Mouse (Mus musculus): ENCODE results near the gene Grk1. TPM values are rescaled to one million over a fixed set of nuclear protein-coding genes. Genes with fewer than 3 reads are reported as not detected.

Grk1 gene
- polyA plus RNA-seq, 1 experiment from 2014 or later, result not detected

DNA sequence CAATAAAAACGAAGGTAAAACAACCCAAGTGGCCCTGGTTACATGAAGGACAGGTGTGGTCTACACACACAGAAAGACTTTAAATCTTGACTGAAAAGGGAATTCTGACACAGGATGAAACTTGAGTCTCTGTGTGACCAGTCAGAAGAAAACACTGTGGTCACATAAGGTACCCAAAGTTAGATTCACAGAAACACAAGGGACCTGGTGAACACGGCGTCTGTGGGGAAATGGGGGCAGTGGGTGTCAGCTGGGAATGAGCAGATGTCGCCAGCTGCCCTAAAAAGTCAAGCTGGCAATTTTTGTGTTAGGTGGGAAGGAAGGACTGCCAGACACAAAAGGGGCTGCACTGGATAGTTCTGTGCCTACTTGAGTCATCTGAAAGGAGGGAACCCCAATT lies 21.9 kb upstream of the Grk1 start:
- H3K9ac ChIP-seq (ENCODE audit: low read length), result no peak overlapping the region
- no peaks in the 10 kb centered on the region for H3K4me1 ChIP-seq (ENCODE audit: control insufficient read depth in 2 of 2, insufficient read depth in 2 of 2, low read length in 2 of 2)
- no peak overlapping the region for H3K4me2 ChIP-seq (ENCODE audit: low read length)
- WGBS, result 90% methylated on average over 4 of the region's 4 CpGs
- no peak overlapping the region for H3K4me3 ChIP-seq (ENCODE audit: control insufficient read depth in 1 of 2, insufficient read depth in 1 of 2, low read depth in 1 of 2, low read length in 2 of 2)
- H3K9me3 ChIP-seq (ENCODE audit: control insufficient read depth, low read length), result no peaks in the 10 kb centered on the region
- no peak overlapping the region for H3K27ac ChIP-seq (replicated peaks in 1 of 2; ENCODE audit: control insufficient read depth in 1 of 2, insufficient read depth in 1 of 2, low read depth in 2 of 2, low read length in 2 of 2)
- ATAC-seq (ENCODE audit: insufficient number of reproducible peaks, insufficient read depth, low FRiP score, low read depth), result no peak
- H3K36me3 ChIP-seq (ENCODE audit: control insufficient read depth, insufficient read depth, low read length), result peaks cover 18% of the 10 kb centered on the region
- H3K27me3 ChIP-seq (ENCODE audit: control insufficient read depth, insufficient read depth, low read length), result no peaks in the 10 kb centered on the region

DNA sequence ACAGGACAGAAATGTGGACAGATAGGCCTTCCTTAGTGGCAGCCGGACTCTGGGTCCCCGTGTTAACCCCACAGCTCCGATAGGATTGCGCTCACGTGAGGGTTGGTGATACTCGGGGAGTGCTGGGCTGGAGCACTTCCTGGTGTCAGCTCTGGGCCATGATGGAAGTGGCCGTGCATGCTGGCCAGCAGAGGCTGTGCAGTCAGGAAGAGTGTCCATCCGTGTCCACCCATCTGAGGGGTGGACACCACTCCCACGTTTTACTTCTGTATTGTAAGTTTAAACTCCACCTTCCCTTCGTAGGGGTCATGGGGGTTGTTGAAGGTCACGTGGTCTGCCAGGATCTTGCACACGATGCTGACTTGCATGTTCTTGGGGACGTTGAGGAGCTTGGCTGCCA lies 18.5 kb upstream of the Grk1 start:
- Histone ChIP-seq H3K4me2 (ENCODE audit: low read length) (no peak overlapping the region), H3K4me1 (ENCODE audit: control insufficient read depth in 2 of 2, insufficient read depth in 2 of 2, low read length in 2 of 2) (no peaks in the 10 kb centered on the region), H3K9me3 (ENCODE audit: control insufficient read depth, low read length) (no peaks in the 10 kb centered on the region), H3K9ac (ENCODE audit: low read length) (no peak overlapping the region), H3K36me3 (ENCODE audit: control insufficient read depth, insufficient read depth, low read length) (no peaks in the 10 kb centered on the region), H3K27ac (replicated peaks in 1 of 2; ENCODE audit: control insufficient read depth in 1 of 2, insufficient read depth in 1 of 2, low read depth in 2 of 2, low read length in 2 of 2) (no peak overlapping the region), H3K27me3 (ENCODE audit: control insufficient read depth, insufficient read depth, low read length) (no peaks in the 10 kb centered on the region), H3K4me3 (ENCODE audit: control insufficient read depth in 1 of 2, insufficient read depth in 1 of 2, low read depth in 1 of 2, low read length in 2 of 2) (no peak overlapping the region)
- 72% methylated on average over 13 of the region's 13 CpGs for WGBS
- no peak for ATAC-seq (ENCODE audit: insufficient number of reproducible peaks, insufficient read depth, low FRiP score, low read depth)

DNA sequence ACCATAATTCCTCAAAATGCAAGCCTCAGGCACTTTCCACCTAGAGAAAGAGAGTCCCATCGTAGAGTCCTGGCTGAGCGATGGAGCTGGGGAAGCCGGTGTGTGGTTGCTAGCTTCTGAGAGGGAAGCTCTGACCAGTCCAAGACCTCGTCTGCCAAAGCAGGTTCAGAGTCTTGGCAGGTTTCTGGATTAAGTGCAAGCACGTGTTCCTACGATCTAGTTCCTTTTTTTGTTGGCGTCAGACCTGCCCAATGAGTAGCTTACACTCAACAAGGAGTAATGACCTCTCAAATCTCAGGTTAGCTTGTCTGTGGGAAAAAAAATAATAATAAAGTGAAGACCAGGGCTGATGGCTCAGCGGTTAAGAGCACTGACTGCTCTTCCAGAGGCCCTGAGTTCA lies 17.2 kb upstream of the Grk1 start:
- H3K9ac ChIP-seq (ENCODE audit: low read length), result no peak overlapping the region
- 80% methylated on average over 8 of the region's 8 CpGs for WGBS
- H3K4me1 ChIP-seq (ENCODE audit: control insufficient read depth in 2 of 2, insufficient read depth in 2 of 2, low read length in 2 of 2), result no peaks in the 10 kb centered on the region
- no peaks in the 10 kb centered on the region for H3K36me3 ChIP-seq (ENCODE audit: control insufficient read depth, insufficient read depth, low read length)
- no peaks in the 10 kb centered on the region for H3K27me3 ChIP-seq (ENCODE audit: control insufficient read depth, insufficient read depth, low read length)
- ATAC-seq (ENCODE audit: insufficient number of reproducible peaks, insufficient read depth, low FRiP score, low read depth), result no peak
- no peaks in the 10 kb centered on the region for H3K9me3 ChIP-seq (ENCODE audit: control insufficient read depth, low read length)
- H3K4me2 ChIP-seq (ENCODE audit: low read length), result no peak overlapping the region
- H3K4me3 ChIP-seq (ENCODE audit: control insufficient read depth in 1 of 2, insufficient read depth in 1 of 2, low read depth in 1 of 2, low read length in 2 of 2), result no peak overlapping the region
- no peak overlapping the region for H3K27ac ChIP-seq (replicated peaks in 1 of 2; ENCODE audit: control insufficient read depth in 1 of 2, insufficient read depth in 1 of 2, low read depth in 2 of 2, low read length in 2 of 2)

DNA sequence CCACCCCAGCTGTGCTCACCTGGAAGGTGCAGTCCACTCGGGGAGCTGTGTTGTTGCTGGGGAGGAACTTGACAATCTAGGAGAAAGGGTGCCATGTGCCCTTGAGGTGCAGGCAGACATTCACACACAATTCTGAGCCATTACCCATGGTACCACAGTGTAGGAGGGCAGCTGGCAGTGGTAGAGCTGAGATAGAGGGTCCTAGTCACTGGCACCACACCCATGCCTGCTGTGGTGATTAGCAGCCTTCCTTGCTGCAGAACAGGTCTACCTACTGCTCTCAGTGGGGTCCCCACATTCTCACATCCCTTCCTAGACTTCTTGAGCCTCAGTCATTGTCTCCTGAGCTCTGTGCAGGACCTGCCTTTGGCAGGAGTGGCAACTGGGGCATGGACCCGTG lies 16.1 kb upstream of the Grk1 start:
- ATAC-seq (ENCODE audit: insufficient number of reproducible peaks, insufficient read depth, low FRiP score, low read depth), result no peak
- Histone ChIP-seq H3K27me3 (ENCODE audit: control insufficient read depth, insufficient read depth, low read length) (no peaks in the 10 kb centered on the region), H3K27ac (replicated peaks in 1 of 2; ENCODE audit: control insufficient read depth in 1 of 2, insufficient read depth in 1 of 2, low read depth in 2 of 2, low read length in 2 of 2) (no peak overlapping the region), H3K4me2 (ENCODE audit: low read length) (no peak overlapping the region), H3K9ac (ENCODE audit: low read length) (no peak overlapping the region), H3K4me1 (ENCODE audit: control insufficient read depth in 2 of 2, insufficient read depth in 2 of 2, low read length in 2 of 2) (no peaks in the 10 kb centered on the region), H3K36me3 (ENCODE audit: control insufficient read depth, insufficient read depth, low read length) (no peaks in the 10 kb centered on the region), H3K9me3 (ENCODE audit: control insufficient read depth, low read length) (no peaks in the 10 kb centered on the region), H3K4me3 (ENCODE audit: control insufficient read depth in 1 of 2, insufficient read depth in 1 of 2, low read depth in 1 of 2, low read length in 2 of 2) (no peak overlapping the region)
- WGBS, result 73% methylated on average over 2 of the region's 2 CpGs

DNA sequence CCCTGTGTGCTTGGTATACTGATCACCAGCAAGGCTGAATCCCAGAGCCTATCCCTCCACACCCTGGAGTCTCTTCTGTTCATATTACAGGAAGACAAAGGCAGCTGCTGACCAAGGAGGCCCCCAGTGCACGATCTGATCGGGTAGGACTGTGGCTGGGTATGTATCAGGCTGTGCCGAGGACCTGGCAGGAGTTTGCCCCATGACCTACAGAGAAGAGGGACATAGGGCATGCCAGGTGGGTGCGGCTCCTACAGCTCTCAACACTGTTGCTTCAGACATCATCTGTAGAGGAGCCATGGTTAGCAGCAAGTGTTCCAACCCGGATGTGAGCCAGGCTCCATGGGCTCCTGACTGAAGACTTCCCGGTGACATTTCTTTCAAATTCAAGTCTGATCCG lies 11.0 kb upstream of the Grk1 start:
- ATAC-seq (ENCODE audit: insufficient number of reproducible peaks, insufficient read depth, low FRiP score, low read depth), result no peak

DNA sequence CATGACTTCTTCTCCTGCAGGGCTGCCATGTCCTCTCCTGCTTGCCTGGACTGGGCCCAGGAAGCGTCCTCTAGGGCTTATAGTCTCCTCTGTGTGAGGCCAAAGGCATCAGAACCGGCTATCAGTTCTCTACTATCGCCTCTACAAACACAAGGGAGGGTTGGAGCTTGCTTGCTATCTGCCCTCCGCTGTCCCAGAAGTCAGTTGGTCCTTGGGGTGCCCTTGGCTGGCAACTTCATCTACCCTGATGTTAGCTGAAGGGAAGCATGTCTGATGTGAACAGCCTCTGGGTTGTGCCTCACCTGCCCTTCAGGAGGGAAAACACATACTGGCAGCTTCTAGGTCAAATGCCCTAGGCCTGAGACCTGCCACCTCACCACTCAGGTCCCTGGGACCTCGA lies 8.2 kb upstream of the Grk1 start, which contains the start of gene Atp4b:
Atp4b (minus strand) TSS at position 101 of the 400 bp plus-strand sequence.
- Histone ChIP-seq H3K9ac (ENCODE audit: low read length) (no peak within 1 kb of the TSS), H3K4me2 (ENCODE audit: low read length) (no peak within 1 kb of the TSS), H3K27me3 (ENCODE audit: control insufficient read depth, insufficient read depth, low read length) (no peaks in the 10 kb centered on the region), H3K36me3 (ENCODE audit: control insufficient read depth, insufficient read depth, low read length) (no peaks in the 10 kb centered on the region), H3K27ac (replicated peaks in 1 of 2; ENCODE audit: control insufficient read depth in 1 of 2, insufficient read depth in 1 of 2, low read depth in 2 of 2, low read length in 2 of 2) (no peak within 1 kb of the TSS), H3K4me3 (ENCODE audit: control insufficient read depth in 1 of 2, insufficient read depth in 1 of 2, low read depth in 1 of 2, low read length in 2 of 2) (no peak within 1 kb of the TSS), H3K9me3 (ENCODE audit: control insufficient read depth, low read length) (no peaks in the 10 kb centered on the region), H3K4me1 (ENCODE audit: control insufficient read depth in 2 of 2, insufficient read depth in 2 of 2, low read length in 2 of 2) (peaks cover 0 to 2% of the 10 kb centered on the region in 2 experiments; a peak in 1 of 4 replicates)
- WGBS, result 56% methylated on average over 5 of the region's 5 CpGs
- ATAC-seq (ENCODE audit: insufficient number of reproducible peaks, insufficient read depth, low FRiP score, low read depth), result no peak

More for the DNA sequence above, 11.0 kb upstream of the Grk1 start:
- Histone ChIP-seq H3K4me1 (ENCODE audit: control insufficient read depth in 2 of 2, insufficient read depth in 2 of 2, low read length in 2 of 2) (peaks cover 0 to 2% of the 10 kb centered on the region in 2 experiments; a peak in 1 of 4 replicates), H3K36me3 (ENCODE audit: control insufficient read depth, insufficient read depth, low read length) (no peaks in the 10 kb centered on the region), H3K27me3 (ENCODE audit: control insufficient read depth, insufficient read depth, low read length) (no peaks in the 10 kb centered on the region), H3K9me3 (ENCODE audit: control insufficient read depth, low read length) (no peaks in the 10 kb centered on the region), H3K27ac (replicated peaks in 1 of 2; ENCODE audit: control insufficient read depth in 1 of 2, insufficient read depth in 1 of 2, low read depth in 2 of 2, low read length in 2 of 2) (no peak overlapping the region), H3K9ac (ENCODE audit: low read length) (no peak overlapping the region), H3K4me3 (ENCODE audit: control insufficient read depth in 1 of 2, insufficient read depth in 1 of 2, low read depth in 1 of 2, low read length in 2 of 2) (no peak overlapping the region), H3K4me2 (ENCODE audit: low read length) (no peak overlapping the region)
- 82% methylated on average over 7 of the region's 7 CpGs for WGBS

DNA sequence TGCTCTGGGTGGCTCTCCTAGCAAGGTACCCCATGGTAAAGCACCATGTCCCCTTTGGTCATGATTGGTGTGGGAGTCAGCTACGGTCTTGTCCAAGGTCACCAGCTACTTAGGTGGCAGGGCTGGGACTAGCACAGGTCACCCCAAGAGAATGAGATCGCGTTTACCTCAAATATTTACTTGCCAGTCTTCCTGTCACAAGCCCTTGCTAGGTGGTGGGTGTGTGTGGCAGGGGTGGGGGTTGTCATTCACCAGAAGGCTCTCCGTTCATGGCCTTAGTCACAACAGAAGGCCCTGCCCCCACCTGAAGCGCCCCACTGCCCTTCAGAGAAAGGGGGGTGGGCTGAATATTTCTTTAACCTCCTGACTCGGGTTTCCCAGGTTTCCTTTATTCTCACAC lies 1.4 kb upstream of the Grk1 start:
- Histone ChIP-seq H3K4me3 (ENCODE audit: control insufficient read depth in 1 of 2, insufficient read depth in 1 of 2, low read depth in 1 of 2, low read length in 2 of 2) (no peak overlapping the region), H3K4me1 (ENCODE audit: control insufficient read depth in 2 of 2, insufficient read depth in 2 of 2, low read length in 2 of 2) (no peaks in the 10 kb centered on the region), H3K27ac (replicated peaks in 1 of 2; ENCODE audit: control insufficient read depth in 1 of 2, insufficient read depth in 1 of 2, low read depth in 2 of 2, low read length in 2 of 2) (no peak overlapping the region), H3K9ac (ENCODE audit: low read length) (no peak overlapping the region), H3K27me3 (ENCODE audit: control insufficient read depth, insufficient read depth, low read length) (no peaks in the 10 kb centered on the region), H3K4me2 (ENCODE audit: low read length) (no peak overlapping the region), H3K36me3 (ENCODE audit: control insufficient read depth, insufficient read depth, low read length) (no peaks in the 10 kb centered on the region), H3K9me3 (ENCODE audit: control insufficient read depth, low read length) (no peaks in the 10 kb centered on the region)
- WGBS, result 70% methylated on average over 6 of the region's 6 CpGs
- no peak for ATAC-seq (ENCODE audit: insufficient number of reproducible peaks, insufficient read depth, low FRiP score, low read depth)

DNA sequence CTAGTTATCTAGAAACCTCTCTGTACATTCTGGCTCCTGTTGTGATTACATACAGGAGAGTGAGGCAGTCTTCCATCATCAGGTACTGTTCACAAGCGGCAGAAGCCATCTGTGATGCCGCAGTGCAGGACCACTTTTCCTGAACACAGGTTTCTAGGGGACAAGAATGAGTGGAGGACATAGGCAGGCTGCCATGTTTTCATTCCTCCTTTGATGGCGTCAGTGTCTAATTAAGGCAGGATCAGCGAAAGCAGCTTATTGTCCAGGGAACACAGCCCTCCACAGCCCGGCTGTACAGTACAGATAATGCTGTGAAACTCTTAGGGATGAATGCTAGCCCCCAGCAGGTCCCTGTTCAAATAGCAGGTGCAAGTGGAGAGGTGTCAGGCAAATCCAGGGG lies 1.1 kb downstream of the Grk1 start:
- H3K27ac ChIP-seq (replicated peaks in 1 of 2; ENCODE audit: control insufficient read depth in 1 of 2, insufficient read depth in 1 of 2, low read depth in 2 of 2, low read length in 2 of 2), result no peak overlapping the region
- no peak for ATAC-seq (ENCODE audit: insufficient number of reproducible peaks, insufficient read depth, low FRiP score, low read depth)
- whole genome bisulfite sequencing, result 77% methylated on average over 5 of the region's 5 CpGs
- H3K27me3 ChIP-seq (ENCODE audit: control insufficient read depth, insufficient read depth, low read length), result no peaks in the 10 kb centered on the region
- no peaks in the 10 kb centered on the region for H3K4me1 ChIP-seq (ENCODE audit: control insufficient read depth in 2 of 2, insufficient read depth in 2 of 2, low read length in 2 of 2)
- H3K4me2 ChIP-seq (ENCODE audit: low read length), result no peak overlapping the region
- H3K9me3 ChIP-seq (ENCODE audit: control insufficient read depth, low read length), result no peaks in the 10 kb centered on the region
- H3K9ac ChIP-seq (ENCODE audit: low read length), result no peak overlapping the region
- H3K36me3 ChIP-seq (ENCODE audit: control insufficient read depth, insufficient read depth, low read length), result no peaks in the 10 kb centered on the region
- no peak overlapping the region for H3K4me3 ChIP-seq (ENCODE audit: control insufficient read depth in 1 of 2, insufficient read depth in 1 of 2, low read depth in 1 of 2, low read length in 2 of 2)

Data from heart, embryonic 14.5 days (tissue).